Mouse (Mus musculus) fat pad, adult 2 months (tissue): ENCODE results near the gene Arrdc2.

Experiments
- DNase-seq: peaks from one replicate; pipeline ENCODE4 v3.0.0-alpha.2; 2011; ENCODE audit warnings: low read depth, low spot score; ENCODE audit errors: extremely low read depth

Gene Arrdc2

DNA sequence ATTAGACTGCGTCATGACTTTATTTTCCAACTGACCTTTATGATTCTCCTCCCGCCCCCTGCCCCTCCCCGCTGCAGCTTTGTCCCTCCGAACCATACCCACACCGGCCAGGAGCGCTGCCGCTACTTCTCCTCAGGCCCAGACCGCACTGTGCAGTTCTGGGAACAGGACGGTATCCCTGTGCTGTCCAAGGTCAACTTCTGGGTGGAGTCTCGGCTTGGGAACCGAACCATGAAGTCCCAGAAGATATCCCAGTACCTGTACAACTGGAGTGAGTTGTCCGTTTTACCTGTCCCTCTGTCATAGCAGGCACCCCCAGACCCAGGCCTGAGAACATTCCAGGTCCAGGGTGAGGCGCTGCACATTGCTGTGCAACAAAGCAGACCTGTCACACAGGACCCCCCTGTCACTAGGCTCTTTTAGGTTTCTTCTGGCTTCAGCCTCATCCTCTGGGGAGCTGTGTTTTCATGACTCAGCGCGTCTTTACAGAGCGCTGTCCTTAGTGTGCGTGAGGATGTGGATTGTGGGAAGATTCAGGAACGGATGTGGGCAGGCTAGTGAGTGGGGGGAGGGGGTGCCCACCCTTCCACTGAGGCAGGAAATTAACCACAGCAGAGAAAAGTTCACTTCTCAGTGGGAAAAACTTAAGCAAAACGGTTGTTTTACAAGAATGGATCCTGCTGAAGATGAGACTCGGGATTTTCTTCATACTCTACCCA, 28.4 kb downstream of the Arrdc2 start:
- DNase-seq: no peak

- DNase-seq: no peak
These were observed 30.4 kb downstream of the Arrdc2 start for GRCm38 (mm10) chr8:70808955-70809701.

- DNase-seq: no peak
These were observed 31.3 kb downstream of the Arrdc2 start, which contains the start of gene Il12rb1 for GRCm38 (mm10) chr8:70808239-70808638. Gene Il12rb1, plus strand, starts transcription at chr8:70808449.

DNA sequence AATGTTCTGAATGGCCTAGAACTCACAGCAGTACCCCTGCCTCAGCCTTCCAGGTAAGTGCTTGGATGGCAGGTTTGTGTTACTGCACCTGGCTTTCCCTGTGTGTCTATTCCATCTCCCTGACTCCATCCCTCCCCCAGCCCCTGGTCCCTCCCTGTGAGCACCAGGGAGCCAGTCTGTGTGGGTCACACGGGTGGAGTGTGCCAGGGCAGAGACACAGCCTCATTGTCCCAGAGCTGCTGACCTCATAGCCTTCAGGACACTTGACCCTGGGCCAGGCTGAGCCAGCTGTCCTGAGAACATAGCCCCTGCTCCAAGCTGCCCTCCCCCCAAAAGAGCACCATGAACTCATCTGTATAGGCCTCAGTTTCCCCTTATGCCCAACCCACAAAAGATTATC, 32.2 kb downstream of the Arrdc2 start:
- DNase-seq: no peak

GRCm38 (mm10) chr8:70806541-70806940, 33.0 kb downstream of the Arrdc2 start:
- no peak for DNase-seq

DNA sequence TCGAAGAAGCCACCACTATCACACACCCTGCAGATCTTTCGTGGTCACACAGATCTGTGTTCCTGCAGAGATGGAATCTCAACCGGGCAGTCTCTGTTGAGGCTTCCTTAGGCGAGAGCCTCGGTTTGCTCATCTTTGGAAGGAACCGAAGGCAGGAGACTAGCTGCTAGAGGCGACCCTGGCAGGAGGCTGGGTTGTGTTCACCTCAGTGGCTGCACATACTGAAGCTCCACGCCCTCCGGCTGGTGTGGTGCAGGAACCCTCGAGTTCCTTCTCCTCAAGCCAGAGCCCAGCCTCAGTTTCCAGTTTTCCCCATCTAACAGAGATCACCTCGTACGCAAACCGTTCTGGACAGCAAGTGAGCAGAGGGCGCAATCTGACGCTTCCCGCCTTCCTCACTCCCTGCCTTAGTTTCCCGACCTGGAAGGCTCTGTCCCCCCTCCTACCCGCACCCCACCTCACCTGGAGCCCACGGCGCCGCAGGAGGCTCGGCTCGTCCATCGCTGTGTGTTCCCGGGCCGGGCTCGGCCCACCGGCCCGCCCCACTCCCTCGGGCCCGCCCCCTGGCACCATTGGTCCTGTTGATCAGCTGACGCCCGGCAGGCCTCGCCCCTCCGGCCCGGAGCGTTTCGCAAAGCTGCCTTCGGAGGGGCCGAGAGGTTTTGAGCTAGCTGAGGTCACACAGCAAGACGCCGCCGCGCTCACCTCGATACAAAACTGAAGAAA, 34.9 kb downstream of the Arrdc2 start, which contains the start of gene Mast3:
TSS of gene Mast3 (minus strand) at position 574 of the 726 bp plus-strand sequence.
- DNase-seq: no peak

DNA sequence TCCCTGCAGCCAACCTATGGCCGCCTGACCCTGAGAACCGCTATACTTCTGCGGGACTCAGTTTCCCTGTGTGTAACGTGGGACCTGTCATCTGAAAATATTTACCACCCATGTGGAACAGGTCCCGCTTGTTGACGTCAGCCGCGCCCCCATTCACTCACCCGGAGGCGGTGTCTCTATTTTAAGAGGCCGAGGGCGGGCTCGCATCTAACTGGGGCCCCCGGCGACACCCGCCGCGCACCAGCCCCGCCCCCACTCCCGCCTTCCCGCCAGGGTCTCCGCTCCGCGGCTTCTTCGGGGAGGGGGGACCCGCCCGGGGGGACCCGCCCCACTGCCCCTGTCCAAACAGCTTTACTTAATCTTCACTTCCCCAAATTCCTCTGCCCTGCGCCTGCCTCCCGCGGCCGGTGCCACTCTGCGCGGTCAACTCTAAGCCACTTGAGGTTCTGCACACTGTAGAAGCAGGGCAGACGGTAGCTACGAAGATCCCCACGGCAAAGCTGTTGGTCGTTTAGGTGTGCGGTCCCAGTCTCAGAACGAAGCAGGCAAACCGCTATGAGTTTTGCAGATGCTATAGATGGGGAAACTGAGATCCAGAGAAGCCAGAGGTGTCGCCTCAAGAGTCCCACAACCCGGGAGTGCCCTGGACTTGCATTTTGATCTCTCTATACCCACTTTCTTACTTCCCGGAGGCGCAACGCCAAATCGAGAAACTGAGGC, 35.6 kb downstream of the Arrdc2 start:
- no peak for DNase-seq

DNA sequence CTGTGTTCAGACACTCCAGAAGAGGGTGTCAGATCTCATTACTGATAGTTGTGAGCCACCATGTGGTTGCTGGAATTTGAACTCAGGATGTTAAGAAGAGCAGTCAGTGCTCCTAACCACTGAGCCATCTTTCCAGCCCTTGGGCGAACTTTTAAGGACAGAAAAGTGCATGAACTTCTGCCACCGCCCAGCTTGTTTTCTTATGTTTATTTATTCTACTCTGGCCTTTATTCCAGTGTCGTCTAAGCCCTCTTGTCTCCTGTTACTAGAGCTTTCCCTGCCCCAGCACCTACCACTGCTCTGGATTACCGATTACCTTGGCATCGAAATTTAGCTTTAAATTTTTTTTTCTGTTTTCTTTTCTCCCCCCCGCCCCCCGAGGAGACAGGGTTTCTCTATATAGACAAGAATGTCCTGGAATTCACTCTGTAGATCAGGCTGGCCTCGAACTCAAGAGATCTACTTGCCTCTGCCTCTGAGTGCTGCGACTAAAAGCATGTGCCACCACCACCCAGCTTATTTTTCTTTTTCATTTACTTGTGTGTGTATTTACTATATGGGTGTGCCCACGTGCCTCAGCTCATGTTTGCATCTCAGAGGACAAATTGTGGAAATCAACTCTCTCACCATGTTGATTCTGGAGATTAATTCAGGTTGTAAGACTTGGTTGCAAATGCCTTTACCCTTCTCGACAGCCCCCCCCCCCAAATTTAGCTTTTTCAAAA, 36.6 kb downstream of the Arrdc2 start:
- DNase-seq: no peak

GRCm38 (mm10) chr8:70801830-70802229, 37.7 kb downstream of the Arrdc2 start:
- no peak for DNase-seq

DNA sequence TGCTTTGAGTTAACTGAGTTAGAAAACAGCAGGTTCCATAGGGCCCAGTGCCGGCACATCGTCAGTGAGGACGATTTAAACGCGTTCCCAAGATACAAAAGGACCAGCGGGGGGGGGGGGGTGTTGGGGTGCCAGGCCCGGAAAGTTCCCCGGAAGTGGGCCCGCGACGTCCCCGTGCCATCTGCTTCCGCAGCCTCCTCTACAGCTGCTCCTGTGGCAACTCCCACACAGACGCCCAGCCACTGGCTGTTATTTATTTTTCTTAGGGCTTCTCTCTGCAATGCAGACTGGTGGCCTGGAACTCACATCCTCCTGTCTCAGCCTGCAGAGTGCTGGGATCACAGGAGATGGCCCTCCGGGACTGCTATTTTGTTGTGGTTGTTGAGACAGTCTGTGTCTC, 38.4 kb downstream of the Arrdc2 start:
- no peak for DNase-seq

GRCm38 (mm10) chr8:70800648-70801047, 38.9 kb downstream of the Arrdc2 start:
- no peak for DNase-seq

DNA sequence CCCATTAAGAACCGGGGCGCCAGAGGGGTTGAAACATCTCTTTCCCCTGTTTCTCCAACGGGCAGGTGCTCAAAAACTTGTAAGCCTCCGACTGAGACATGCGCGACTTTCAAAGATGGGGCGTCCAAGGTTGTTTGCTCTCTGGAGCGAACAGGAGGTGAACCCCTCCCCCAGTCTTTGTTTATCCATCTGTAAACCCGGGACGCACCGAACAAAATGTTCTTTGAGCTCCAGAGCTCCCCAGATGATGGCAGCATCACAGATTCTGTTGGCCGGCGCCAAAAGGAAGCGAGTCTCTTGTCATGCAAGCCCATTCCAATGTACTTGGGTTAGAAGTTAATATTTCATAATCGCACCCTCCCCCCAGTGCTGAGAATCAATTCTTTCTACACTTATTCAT, 41.2 kb downstream of the Arrdc2 start:
- no peak for DNase-seq

DNA sequence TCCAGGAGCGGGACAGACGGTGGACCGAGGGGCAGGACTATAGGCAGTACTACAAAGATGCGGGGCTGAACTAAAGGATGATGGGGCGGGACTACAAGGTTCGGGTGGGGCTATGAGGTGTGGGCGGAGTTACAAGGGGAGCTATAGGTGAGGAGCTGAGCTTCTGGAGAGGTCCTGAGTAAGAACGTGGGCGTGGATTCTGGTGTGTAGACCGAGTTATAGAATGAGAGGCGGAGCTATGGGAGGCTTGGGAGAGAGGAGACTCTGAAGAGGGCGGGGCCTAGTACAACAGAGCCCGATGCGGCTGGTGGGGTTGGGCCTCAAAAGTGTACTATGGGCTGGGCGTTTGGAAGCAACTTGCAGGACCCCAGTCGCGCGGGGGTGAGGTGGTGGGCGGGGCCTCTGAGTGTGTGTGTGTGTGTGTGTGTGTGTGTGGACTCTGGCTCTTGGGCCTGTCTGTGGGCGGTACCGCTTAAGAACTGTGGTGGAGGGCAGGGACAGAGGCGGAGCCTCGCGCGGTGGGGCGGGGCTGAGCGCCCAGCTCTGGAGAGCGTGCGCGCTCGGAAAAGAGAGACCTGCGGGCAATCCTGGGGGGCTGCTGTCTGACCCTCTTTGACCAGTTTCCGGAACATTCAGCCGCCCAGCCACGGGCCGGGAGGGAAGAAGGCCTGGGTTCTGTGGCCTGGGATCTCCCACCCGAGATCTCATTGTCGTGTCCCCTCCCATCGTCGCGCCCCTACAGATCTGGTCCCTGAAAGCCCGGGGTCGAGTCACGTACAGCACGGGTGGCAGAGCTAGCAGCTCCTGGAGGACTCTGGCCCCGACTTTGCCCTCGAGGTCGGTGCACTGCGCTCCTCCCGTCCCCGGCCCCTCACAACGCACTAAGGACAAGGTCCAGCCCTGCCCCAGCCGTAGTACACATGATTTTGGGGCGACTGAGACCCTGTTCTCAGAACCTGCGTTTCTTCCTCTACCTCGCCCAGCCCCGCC, 42.1 kb downstream of the Arrdc2 start:
- peak; percentile 97 for DNase-seq

DNA sequence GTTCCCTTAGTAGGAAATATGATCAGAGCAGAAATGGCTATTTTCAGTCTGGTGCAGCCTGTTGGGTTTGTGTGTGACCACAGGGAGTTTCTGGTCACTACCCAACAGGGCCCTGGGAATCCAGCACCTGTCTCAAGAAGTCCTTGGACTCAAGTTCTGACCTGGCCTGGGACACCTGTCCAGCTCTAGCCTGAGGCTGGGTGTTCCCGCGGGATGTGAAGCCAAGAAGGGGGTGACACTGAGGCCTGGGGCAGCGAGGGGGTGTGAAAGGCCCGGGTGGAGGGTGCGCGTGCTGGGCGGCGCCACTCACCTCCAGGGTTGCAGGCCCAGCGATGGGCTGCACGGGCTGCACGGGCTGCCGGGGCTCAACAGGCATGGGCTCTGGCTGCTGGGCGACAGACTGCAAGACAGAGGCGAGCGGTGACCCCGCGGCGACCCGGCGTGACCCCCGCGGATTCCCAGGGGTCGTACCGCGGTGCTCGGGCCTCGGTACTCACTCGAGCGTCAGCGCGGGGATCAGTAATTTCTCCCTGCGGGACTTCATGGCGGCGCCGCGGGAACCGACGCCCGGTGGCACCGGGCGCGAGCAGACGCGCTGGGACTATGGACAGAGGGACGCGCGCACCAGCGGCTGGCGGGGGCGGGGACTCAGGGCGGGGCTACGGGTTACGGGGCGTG, 43.0 kb downstream of the Arrdc2 start:
- DNase-seq: no peak

- no peak for DNase-seq
These were observed 44.1 kb downstream of the Arrdc2 start for GRCm38 (mm10) chr8:70795370-70795769.

GRCm38 (mm10) chr8:70794215-70794614, 45.3 kb downstream of the Arrdc2 start:
- DNase-seq: no peak

DNA sequence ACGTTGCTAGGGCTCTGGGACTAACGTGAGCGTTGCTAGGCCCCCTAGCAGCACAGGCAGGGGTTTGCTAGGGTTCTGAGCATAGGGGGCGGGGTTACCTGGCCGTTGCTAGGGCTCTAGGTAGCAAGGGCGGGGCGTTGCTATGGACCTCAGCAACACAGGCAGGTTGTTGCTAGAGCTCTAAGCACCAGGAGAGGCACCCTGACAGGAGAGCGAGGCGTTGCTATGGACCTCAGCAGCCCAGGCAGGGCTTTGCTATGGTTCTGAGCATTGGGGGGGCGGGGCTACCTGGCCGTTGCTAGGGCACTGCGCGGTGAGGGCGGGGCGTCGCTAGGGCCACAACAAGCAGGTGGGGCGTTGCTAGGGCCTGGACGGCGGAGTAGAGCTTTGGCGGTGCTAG, 46.8 kb downstream of the Arrdc2 start:
- DNase-seq: no peak

- DNase-seq: no peak
These were observed 47.4 kb downstream of the Arrdc2 start for GRCm38 (mm10) chr8:70791975-70792691.
